Comparison of ENCODE assay signal across 9 mouse cellular contexts in genomic region chr10:45916928-45917327, GRCm38 (mm10).
DNase-seq lines count a peak whose midpoint lies in the region; ATAC-seq and TF ChIP-seq lines count a peak whose summit lies in the region.
"Had no signal": no experiment of that assay in that cellular context is flagged by ENCODE, and none has a peak within 500 bp of the region (broad histone marks: within the 10 kb centered on the region; RNA-seq: fewer than 3 reads in every experiment).

No protein-coding gene starts in this region.

- peak; percentile 68 for ATAC-seq in common myeloid progenitor, adult 5-6 weeks (replicated peaks; ENCODE audit: low read depth, poor library complexity, severe bottlenecking)

- no peaks in the 10 kb centered on the region for H3K4me1 ChIP-seq in kidney, adult 2 months (ENCODE audit: control insufficient read depth, insufficient read depth, low read length)
- H3K4me1 ChIP-seq in thymus, adult 2 months (replicated peaks; ENCODE audit: control insufficient read depth, insufficient read depth, low read length) = no peaks in the 10 kb centered on the region
- H3K4me1 ChIP-seq: embryonic facial prominence, embryonic 12.5 days had no signal

- no peaks in the 10 kb centered on the region for H3K27me3 ChIP-seq in kidney, adult 2 months (replicated peaks; ENCODE audit: control insufficient read depth, insufficient read depth, low read length)
- H3K27me3 ChIP-seq in thymus, adult 2 months (ENCODE audit: control insufficient read depth, insufficient read depth, low read length) = no peaks in the 10 kb centered on the region
- H3K27me3 ChIP-seq in splenic B cell, adult 2 months (ENCODE audit: control insufficient read depth, insufficient read depth, low read length, poor library complexity, severe bottlenecking) = no peaks in the 10 kb centered on the region
- H3K27me3 ChIP-seq: embryonic facial prominence, embryonic 12.5 days had no signal

- no peak for TF ChIP-seq POLR2A in kidney, adult 2 months (IDR thresholded peaks at IDR 0.05; ENCODE audit: low read depth, low read length)
- no peak for TF ChIP-seq POLR2A in thymus, adult 2 months (IDR thresholded peaks at IDR 0.05; ENCODE audit: control insufficient read depth, extremely low read depth, insufficient read depth, low read length, poor library complexity)

- 20% methylated on average over 3 of the region's 3 CpGs for WGBS in kidney, adult 2 months
- 30% methylated on average over 3 of the region's 3 CpGs for WGBS in thymus, adult 2 months

- no peak overlapping the region for H3K27ac ChIP-seq in kidney, adult 2 months (ENCODE audit: insufficient read depth, low read depth, low read length)
- H3K27ac ChIP-seq in thymus, adult 2 months (ENCODE audit: control insufficient read depth, insufficient read depth, low read length) = no peak overlapping the region
- H3K27ac ChIP-seq: embryonic facial prominence, embryonic 12.5 days had no signal

- no peak overlapping the region for H3K4me3 ChIP-seq in kidney, adult 2 months (ENCODE audit: insufficient read depth, low read depth, low read length)
- no peak overlapping the region for H3K4me3 ChIP-seq in thymus, adult 2 months (ENCODE audit: control insufficient read depth, insufficient read depth, low read length)
- H3K4me3 ChIP-seq: embryonic facial prominence, embryonic 12.5 days had no signal

- 0 out of 2 replicates have a peak, but pooled peaks have one; percentile 8 for TF ChIP-seq CTCF in kidney, adult 2 months (conservative IDR thresholded peaks at IDR 0.05; ENCODE audit: insufficient read depth, insufficient read length, low read depth, low read length)
- TF ChIP-seq CTCF in thymus, adult 2 months (IDR thresholded peaks at IDR 0.05; ENCODE audit: borderline replicate concordance, control insufficient read depth, extremely low read depth, insufficient read depth, low read length, poor library complexity) = no peak

- DNase-seq in kidney, adult 2 months = peak; percentile 45
- DNase-seq in kidney, adult 11 months = no peak
- peak; percentile 48 for DNase-seq in thymus, postnatal 0 days (ENCODE audit: low spot score)
- no peak for DNase-seq in thymus, adult 2 months
- peak; percentile 61 for DNase-seq in splenic B cell, adult 2 months (ENCODE audit: low read depth, low spot score)
- no peak for DNase-seq in spleen, postnatal 4 days (ENCODE audit: low spot score in 2 of 2)
- no peak for DNase-seq in gastrocnemius, adult 8-10 months (ENCODE audit: low spot score in 2 of 2)

- H3K36me3 ChIP-seq in kidney, adult 2 months (ENCODE audit: control insufficient read depth, insufficient read depth, low read length) = no peaks in the 10 kb centered on the region
- H3K36me3 ChIP-seq in thymus, adult 2 months (ENCODE audit: control insufficient read depth, insufficient read depth, low read length) = no peaks in the 10 kb centered on the region
- H3K36me3 ChIP-seq in splenic B cell, adult 2 months (ENCODE audit: control insufficient read depth, insufficient read depth, low read length, poor library complexity, severe bottlenecking) = no peaks in the 10 kb centered on the region
- H3K36me3 ChIP-seq: embryonic facial prominence, embryonic 12.5 days had no signal

Comparison
In these comparisons a context has a peak if more than half of its experiments do, and no peak if none do; other contexts are left out.
1. DNase-seq: peak in kidney, adult 2 months (single experiment), thymus, postnatal 0 days (single experiment) and splenic B cell, adult 2 months (single experiment); none in kidney, adult 11 months (single experiment), thymus, adult 2 months (single experiment), spleen, postnatal 4 days (0 of 2) and gastrocnemius, adult 8-10 months (0 of 2).